Mouse (Mus musculus) embryonic fibroblast, embryonic 13.5 days (primary cell): ENCODE measurements at regions not wholly inside any gene's neighbourhood (a gene's known extent, or its start where the extent isn't known, plus 50 kb on each side); places are given as distances from the start of the nearest gene placed in this dataset.

Source experiments
- CTCF ChIP-seq: IDR thresholded peaks from 2 replicates; pipeline ENCODE4 v1.5.1; 2011; ENCODE audit warnings: mild to moderate bottlenecking, control low read depth, low read length, moderate library complexity, borderline replicate concordance; ENCODE audit not compliant: insufficient read depth
- POLR2A ChIP-seq: IDR thresholded peaks from 2 replicates; pipeline ENCODE4 v1.6.1; 2011; ENCODE audit warnings: low read depth, mild to moderate bottlenecking, control low read depth, low read length, moderate library complexity

DNA sequence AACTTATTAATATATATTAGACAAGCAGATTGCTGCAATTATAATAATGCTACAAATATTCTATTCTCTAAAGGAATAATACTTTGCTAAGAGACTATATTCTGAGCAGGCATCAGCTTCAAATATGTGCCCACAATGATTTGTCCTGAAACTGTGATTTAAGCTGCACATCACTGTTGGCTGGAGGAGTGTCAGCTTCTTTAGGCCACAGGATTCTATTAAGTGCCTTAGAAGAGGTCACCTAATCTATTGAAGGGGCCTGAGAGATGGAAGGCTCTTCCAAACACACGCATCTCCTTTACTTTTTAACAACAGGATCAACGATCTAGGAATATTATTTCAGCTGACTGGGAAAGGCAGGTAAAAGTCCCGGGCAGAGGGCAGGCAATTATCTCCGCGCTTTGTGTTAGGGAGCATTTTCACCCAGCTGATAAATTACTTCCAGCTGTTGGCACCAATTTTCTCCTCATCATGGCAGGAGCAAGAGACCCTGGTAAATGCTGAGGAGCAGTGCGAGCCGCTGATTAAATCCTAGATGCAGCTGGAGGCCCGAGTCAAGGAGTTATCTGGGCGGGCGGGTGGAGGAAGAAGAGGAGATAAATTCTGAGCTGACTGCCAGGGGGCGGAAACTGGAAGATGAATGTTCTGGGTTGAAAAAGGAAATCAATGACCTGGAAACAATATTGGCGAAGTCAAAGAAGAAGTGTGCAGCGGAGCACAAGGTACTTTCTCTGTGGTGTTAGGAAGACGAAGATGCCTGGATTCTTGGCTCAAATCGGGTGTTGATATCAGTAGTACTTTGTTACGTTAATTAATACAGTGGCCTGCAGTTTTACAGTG, 290.9 kb upstream of the Ift57 start:
- TF ChIP-seq POLR2A (no peak), CTCF (no peak)
